In the genomic region with DNA sequence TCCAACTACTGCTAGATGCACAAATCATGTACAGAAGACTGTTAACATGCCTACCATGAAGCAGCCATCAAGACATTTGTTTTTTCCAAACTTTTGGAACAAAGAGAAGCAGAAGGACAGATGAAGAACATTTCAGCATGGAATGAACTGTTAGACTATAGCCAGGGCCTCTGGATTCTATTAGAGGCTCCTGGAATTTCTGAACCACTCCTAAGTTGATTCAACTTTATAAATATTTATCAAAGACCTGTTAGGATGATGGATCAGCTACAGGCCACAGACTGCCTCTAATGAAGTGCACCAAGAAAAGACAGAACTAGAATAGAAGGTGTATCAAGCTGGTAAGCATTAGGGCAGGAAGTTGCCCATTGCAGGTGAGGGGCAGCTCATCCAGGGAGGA, we compare ENCODE assay signal across 18 mouse cellular contexts.
"Had no signal": no experiment of that assay in that cellular context is flagged by ENCODE, and none has a peak within 500 bp of the region (broad histone marks: within the 10 kb centered on the region; RNA-seq: fewer than 3 reads in every experiment).

No protein-coding gene starts in this region.

- ATAC-seq: liver, postnatal 0 days; lung, postnatal 0 days; midbrain, embryonic 13.5 days; midbrain, embryonic 15.5 days had no signal

- H3K4me3 ChIP-seq: liver, embryonic 15.5 days; lung, embryonic 15.5 days; megakaryocyte, embryonic 14.5 days; midbrain, embryonic 13.5 days; midbrain, embryonic 15.5 days; neural tube, embryonic 12.5 days had no signal

- H3K4me2 ChIP-seq: liver, embryonic 15.5 days; lung, embryonic 15.5 days; midbrain, embryonic 11.5 days; midbrain, embryonic 13.5 days; midbrain, embryonic 15.5 days; neural tube, embryonic 12.5 days had no signal

- H3K36me3 ChIP-seq: liver, embryonic 15.5 days; lung, embryonic 15.5 days; midbrain, embryonic 13.5 days; midbrain, embryonic 15.5 days; neural tube, embryonic 12.5 days had no signal

- DNase-seq: liver, postnatal 0 days; lung, adult 2 months; lung, postnatal 14 days; lung, postnatal 36 days; right cerebral cortex, postnatal 14 days; spleen, adult 18-20 months; thymus, adult 18-20 months; thymus, postnatal 14 days; thymus, postnatal 36 days had no signal

- H3K4me1 ChIP-seq: liver, embryonic 15.5 days; lung, embryonic 15.5 days; megakaryocyte, embryonic 14.5 days; midbrain, embryonic 13.5 days; midbrain, embryonic 15.5 days; neural tube, embryonic 12.5 days had no signal

- H3K9me3 ChIP-seq: liver, embryonic 15.5 days; lung, embryonic 15.5 days; midbrain, embryonic 13.5 days; midbrain, embryonic 15.5 days; neural tube, embryonic 12.5 days had no signal

- H3K27ac ChIP-seq: liver, embryonic 15.5 days; lung, embryonic 15.5 days; macrophage; midbrain, embryonic 13.5 days; midbrain, embryonic 15.5 days; neural tube, embryonic 12.5 days had no signal

- H3K9ac ChIP-seq: liver, embryonic 15.5 days; liver, postnatal 0 days; lung, embryonic 15.5 days; midbrain, embryonic 13.5 days; midbrain, embryonic 15.5 days; neural tube, embryonic 12.5 days had no signal

- H3K27me3 ChIP-seq: liver, embryonic 15.5 days; lung, embryonic 15.5 days; midbrain, embryonic 13.5 days; midbrain, embryonic 15.5 days; neural tube, embryonic 12.5 days had no signal
